Mouse (Mus musculus) liver, adult 2 months (tissue): ENCODE measurements around the gene Mpp3.

Experiments
- CTCF ChIP-seq: fragments of 200-500 bp; IDR thresholded peaks from 2 replicates; pipeline ENCODE4 v1.5.1; 2011; ENCODE audit warnings: low read depth, low read length, control low read depth
- POLR2A ChIP-seq: fragments of 200-500 bp; IDR thresholded peaks from 2 replicates; pipeline ENCODE4 v1.6.1; 2011; ENCODE audit warnings: low read length, control low read depth; ENCODE audit not compliant: insufficient read depth; ENCODE audit errors: extremely low read depth

- TF ChIP-seq CTCF (no peak), POLR2A (no peak)
Measured at GRCm38 (mm10) chr11:101982981-101983411, 45.3 kb downstream of the Mpp3 start.
